Mouse (Mus musculus) liver, adult 2 months (tissue): Measurements from ENCODE around the gene Anapc2. TPM values are rescaled to one million over a fixed set of nuclear protein-coding genes. Genes with fewer than 3 reads are reported as not detected.

Experiments
- DNase-seq: peaks from one replicate; pipeline ENCODE4 v3.0.0-alpha.2; 2011; ENCODE audit warnings: low read depth, low spot score; ENCODE audit errors: extremely low read depth
- H3K27ac ChIP-seq: fragments of 200-500 bp; replicated peaks from 2 replicates; pipeline ENCODE4 v1.5.1; 2012; ENCODE audit warnings: low read depth, mild to moderate bottlenecking, control low read depth, inconsistent platforms, low read length; ENCODE audit not compliant: insufficient read depth
- H3K27me3 ChIP-seq: fragments of 200-500 bp; 2 replicates; pipeline ENCODE4 v1.6.1; 2012; ENCODE audit warnings: mild to moderate bottlenecking, moderate library complexity, low read length, inconsistent platforms; ENCODE audit not compliant: control insufficient read depth, insufficient read depth
- H3K36me3 ChIP-seq: fragments of 200-500 bp; 2 replicates; pipeline ENCODE4 v1.6.1; 2012; ENCODE audit warnings: low read length, inconsistent platforms; ENCODE audit not compliant: control insufficient read depth, insufficient read depth
- H3K4me1 ChIP-seq: fragments of 200-500 bp; 2 replicates; pipeline ENCODE4 v1.6.1; 2011; ENCODE audit warnings: low read length; ENCODE audit not compliant: control insufficient read depth, insufficient read depth
- H3K4me3 ChIP-seq: fragments of 200-500 bp; 2 replicates; pipeline ENCODE4 v1.5.1; 2011; ENCODE audit warnings: low read depth, mild to moderate bottlenecking, control low read depth, low read length, moderate library complexity; ENCODE audit not compliant: insufficient read depth
- H3K79me2 ChIP-seq: fragments of 200-500 bp; 2 replicates; pipeline ENCODE4 v1.6.1; 2012; ENCODE audit warnings: inconsistent platforms, mild to moderate bottlenecking, low read length, moderate library complexity; ENCODE audit not compliant: control insufficient read depth, insufficient read depth
- H3K9ac ChIP-seq: fragments of 200-500 bp; 2 replicates; pipeline ENCODE4 v1.6.1; 2012; ENCODE audit warnings: low read depth, mild to moderate bottlenecking, control low read depth, inconsistent platforms, low read length
- CTCF ChIP-seq: fragments of 200-500 bp; IDR thresholded peaks from 2 replicates; pipeline ENCODE4 v1.5.1; 2011; ENCODE audit warnings: low read depth, low read length, control low read depth
- POLR2A ChIP-seq: fragments of 200-500 bp; IDR thresholded peaks from 2 replicates; pipeline ENCODE4 v1.6.1; 2011; ENCODE audit warnings: low read length, control low read depth; ENCODE audit not compliant: insufficient read depth; ENCODE audit errors: extremely low read depth
- WGBS: fragments of 180-500 bp; shearing (Covaris S2); methylation state at CpG from one replicate; pipeline ENCODE4 v1.1.7; 2018; 5-methylcytosine and 5-hydroxymethylcytosine counted together
- polyA plus RNA-seq: library from polyadenylated mRNA; depleted of rRNA; stranded (reverse); fragments of >200 nt; gene quantifications from 2 replicates; pipeline ENCODE4 v1.2.3, GENCODE M21; 2012
- total RNA-seq: library from RNA; depleted of rRNA; stranded (reverse); fragments of >200 nt; gene quantifications from 2 replicates; pipeline ENCODE4 v1.2.3, GENCODE M21; 2014

Gene Anapc2
- total and polyA plus RNA-seq, 2 experiments = 24.0 to 52.1 TPM

DNA sequence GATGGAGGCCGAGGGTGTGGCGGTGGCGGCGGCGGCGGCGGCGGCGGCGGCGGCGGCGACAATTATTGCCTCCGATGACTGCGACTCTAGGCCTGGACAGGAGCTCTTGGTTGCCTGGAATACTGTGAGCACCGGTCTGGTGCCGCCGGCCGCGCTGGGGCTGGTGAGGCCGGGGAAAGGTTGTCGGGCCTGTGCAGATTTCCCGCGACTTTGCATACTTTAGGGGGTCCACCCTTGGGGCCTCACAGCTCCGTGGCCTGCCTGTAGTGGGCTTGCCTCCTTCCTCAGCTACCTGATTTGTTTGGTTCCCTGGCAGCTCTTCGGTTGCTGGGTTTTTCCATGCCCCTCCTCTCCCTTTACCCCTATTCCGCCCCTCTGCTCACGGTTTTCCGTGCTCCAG lies 237 bp downstream of the Anapc2 start:
- no peak overlapping the region for H3K27ac ChIP-seq
- peaks cover 7% of the 10 kb centered on the region; the same call in 1 of the 2 replicates for H3K79me2 ChIP-seq
- WGBS = under 1% methylated on average over 25 of the region's 29 CpGs
- TF ChIP-seq POLR2A (no peak), CTCF (no peak)
- H3K4me3 ChIP-seq = peak overlapping the region; percentile 83
- H3K9ac ChIP-seq = peak overlapping the region; percentile 75
- no peak for DNase-seq
- peaks cover 12% of the 10 kb centered on the region for H3K4me1 ChIP-seq
- peaks cover 14% of the 10 kb centered on the region; the same call in 1 of the 2 replicates for H3K36me3 ChIP-seq
- no peaks in the 10 kb centered on the region for H3K27me3 ChIP-seq

DNA sequence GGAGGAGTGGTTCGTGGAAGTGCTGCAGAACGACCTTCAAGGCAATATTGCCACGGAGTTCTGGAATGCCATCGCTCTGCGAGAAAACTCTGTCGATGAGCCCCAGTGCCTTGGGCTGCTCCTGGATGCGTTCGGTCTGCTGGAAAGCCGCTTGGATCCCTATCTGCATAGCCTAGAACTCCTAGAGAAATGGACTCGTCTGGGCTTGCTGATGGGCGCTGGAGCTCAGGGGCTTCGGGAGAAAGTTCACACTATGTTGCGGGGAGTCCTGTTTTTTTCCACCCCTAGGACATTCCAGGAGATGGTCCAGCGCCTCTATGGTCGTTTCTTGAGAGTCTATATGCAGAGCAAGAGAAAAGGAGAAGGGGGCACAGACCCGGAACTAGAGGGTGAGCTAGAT lies 732 bp downstream of the Anapc2 start:
- Histone ChIP-seq H3K27ac (no peak overlapping the region), H3K36me3 (peaks cover 14% of the 10 kb centered on the region; the same call in 1 of the 2 replicates)
- 35% methylated on average over 16 of the region's 16 CpGs for WGBS

DNA sequence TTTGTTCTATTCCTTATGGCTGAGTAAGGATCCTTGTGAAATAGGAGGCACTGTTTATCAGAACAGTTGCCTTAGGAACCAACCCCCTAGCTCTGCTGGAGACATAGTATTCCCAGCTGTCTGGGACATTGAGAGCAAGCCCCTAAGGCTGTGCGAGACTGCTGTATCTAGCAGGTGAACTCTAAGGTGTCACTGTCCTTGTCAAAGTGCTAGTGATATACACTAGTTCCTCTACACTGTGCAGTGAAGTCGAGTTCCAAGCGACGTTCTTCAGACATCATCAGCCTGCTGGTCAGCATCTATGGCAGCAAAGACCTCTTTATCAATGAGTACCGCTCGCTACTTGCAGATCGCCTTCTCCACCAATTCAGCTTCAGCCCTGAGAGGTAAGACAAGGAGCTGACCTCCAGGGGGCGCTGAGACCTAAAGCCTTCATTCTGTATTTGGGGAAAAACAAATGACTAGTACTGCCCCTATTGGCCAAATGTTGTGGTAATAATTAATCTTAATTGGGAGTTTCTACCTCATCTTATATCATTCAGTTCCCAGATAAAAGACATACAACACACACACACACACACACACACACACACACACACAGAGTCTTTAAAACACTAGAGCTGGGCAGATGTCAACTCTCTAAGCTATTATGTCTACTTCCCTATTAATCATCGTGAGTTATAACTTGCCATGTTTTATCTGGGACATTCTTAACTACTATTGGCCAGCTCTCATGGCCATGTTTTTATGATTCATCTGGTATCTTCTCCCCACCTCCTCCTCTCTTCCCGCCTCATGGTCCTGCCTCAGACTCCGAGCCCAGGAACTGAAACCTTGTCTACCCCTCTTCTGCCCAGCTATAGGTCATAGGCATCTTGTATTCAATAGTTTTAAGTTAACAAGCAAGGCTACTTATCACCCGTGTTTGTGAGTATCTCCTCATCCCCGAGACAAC lies 6.9 kb downstream of the Anapc2 start:
- peaks cover 20% of the 10 kb centered on the region; the same call in 1 of the 2 replicates for H3K36me3 ChIP-seq
- peak; percentile 68 for DNase-seq
- no peak overlapping the region for H3K27ac ChIP-seq

More for the DNA sequence above, 732 bp downstream of the Anapc2 start:
- H3K9ac ChIP-seq = peak overlapping the region; percentile 75
- H3K27me3 ChIP-seq = no peaks in the 10 kb centered on the region
- DNase-seq = no peak
- H3K4me1 ChIP-seq = peaks cover 12% of the 10 kb centered on the region
- H3K79me2 ChIP-seq = peaks cover 7% of the 10 kb centered on the region; the same call in 1 of the 2 replicates
- TF ChIP-seq CTCF (no peak), POLR2A (no peak)
- peak overlapping the region; percentile 83 for H3K4me3 ChIP-seq

GRCm38 (mm10) chr2:25285551-25285950 lies 13.3 kb downstream of the Anapc2 start:
- Histone ChIP-seq H3K79me2 (no peaks in the 10 kb centered on the region), H3K9ac (no peak overlapping the region), H3K27me3 (peaks cover under 1% of the 10 kb centered on the region; the same call in 1 of the 2 replicates), H3K36me3 (peaks cover 6% of the 10 kb centered on the region; the same call in 1 of the 2 replicates), H3K4me3 (no peak overlapping the region), H3K4me1 (peaks cover 1% of the 10 kb centered on the region; the same call in 1 of the 2 replicates), H3K27ac (no peak overlapping the region)
- no peak for TF ChIP-seq POLR2A
- TF ChIP-seq CTCF = no peak
- no peak for DNase-seq
- 96% methylated on average over 2 of the region's 2 CpGs for WGBS

More for the DNA sequence above, 6.9 kb downstream of the Anapc2 start:
- no peak for TF ChIP-seq POLR2A
- peak; percentile 75 for TF ChIP-seq CTCF
- WGBS = 69% methylated on average over 13 of the region's 13 CpGs
- Histone ChIP-seq H3K79me2 (no peaks in the 10 kb centered on the region), H3K27me3 (no peaks in the 10 kb centered on the region), H3K9ac (no peak overlapping the region), H3K4me3 (no peak overlapping the region), H3K4me1 (no peaks in the 10 kb centered on the region)

DNA sequence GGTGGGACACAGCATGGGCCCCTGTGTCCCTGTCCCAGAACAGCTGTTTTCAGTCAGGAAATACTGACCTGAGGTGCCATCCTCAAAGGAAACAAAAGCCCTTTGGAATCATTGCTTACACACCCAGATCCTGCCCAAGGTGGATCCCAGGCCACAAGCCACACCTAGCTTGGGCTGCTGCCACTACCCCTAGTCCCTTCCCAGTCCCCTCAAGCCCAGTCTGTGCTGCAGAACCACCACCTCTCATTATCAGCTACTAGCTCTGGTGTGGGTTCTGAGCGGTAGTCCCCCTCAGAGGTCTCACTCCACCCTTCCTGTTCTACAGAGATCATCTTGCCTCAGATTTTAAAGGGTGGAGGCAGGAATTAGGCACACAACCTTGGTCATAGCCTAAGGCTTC lies 14.0 kb downstream of the Anapc2 start:
- no peak for DNase-seq
- Histone ChIP-seq H3K36me3 (peaks cover 2% of the 10 kb centered on the region; the same call in 1 of the 2 replicates), H3K4me3 (no peak overlapping the region), H3K79me2 (no peaks in the 10 kb centered on the region), H3K27me3 (peaks cover 3% of the 10 kb centered on the region; the same call in 1 of the 2 replicates), H3K4me1 (peaks cover 3% of the 10 kb centered on the region; the same call in 1 of the 2 replicates), H3K9ac (no peak overlapping the region), H3K27ac (no peak overlapping the region)
- TF ChIP-seq CTCF (no peak), POLR2A (no peak)
- 85% methylated on average over 1 of the region's 1 CpGs for WGBS
